Mouse (Mus musculus) liver, adult 2 months (tissue): ENCODE measurements around the gene Ccdc93. TPM values are rescaled to one million over a fixed set of nuclear protein-coding genes. Genes with fewer than 3 reads are reported as not detected.

Experiments used
- DNase-seq: peaks from one replicate; pipeline ENCODE4 v3.0.0-alpha.2; 2011; ENCODE audit warnings: low read depth, low spot score; ENCODE audit errors: extremely low read depth
- H3K27ac ChIP-seq: fragments of 200-500 bp; replicated peaks from 2 replicates; pipeline ENCODE4 v1.5.1; 2012; ENCODE audit warnings: low read depth, mild to moderate bottlenecking, control low read depth, inconsistent platforms, low read length; ENCODE audit not compliant: insufficient read depth
- H3K27me3 ChIP-seq: fragments of 200-500 bp; 2 replicates; pipeline ENCODE4 v1.6.1; 2012; ENCODE audit warnings: mild to moderate bottlenecking, moderate library complexity, low read length, inconsistent platforms; ENCODE audit not compliant: control insufficient read depth, insufficient read depth
- H3K36me3 ChIP-seq: fragments of 200-500 bp; 2 replicates; pipeline ENCODE4 v1.6.1; 2012; ENCODE audit warnings: low read length, inconsistent platforms; ENCODE audit not compliant: control insufficient read depth, insufficient read depth
- H3K4me1 ChIP-seq: fragments of 200-500 bp; 2 replicates; pipeline ENCODE4 v1.6.1; 2011; ENCODE audit warnings: low read length; ENCODE audit not compliant: control insufficient read depth, insufficient read depth
- H3K4me3 ChIP-seq: fragments of 200-500 bp; 2 replicates; pipeline ENCODE4 v1.5.1; 2011; ENCODE audit warnings: low read depth, mild to moderate bottlenecking, control low read depth, low read length, moderate library complexity; ENCODE audit not compliant: insufficient read depth
- H3K79me2 ChIP-seq: fragments of 200-500 bp; 2 replicates; pipeline ENCODE4 v1.6.1; 2012; ENCODE audit warnings: inconsistent platforms, mild to moderate bottlenecking, low read length, moderate library complexity; ENCODE audit not compliant: control insufficient read depth, insufficient read depth
- H3K9ac ChIP-seq: fragments of 200-500 bp; 2 replicates; pipeline ENCODE4 v1.6.1; 2012; ENCODE audit warnings: low read depth, mild to moderate bottlenecking, control low read depth, inconsistent platforms, low read length
- CTCF ChIP-seq: fragments of 200-500 bp; IDR thresholded peaks from 2 replicates; pipeline ENCODE4 v1.5.1; 2011; ENCODE audit warnings: low read depth, low read length, control low read depth
- POLR2A ChIP-seq: fragments of 200-500 bp; IDR thresholded peaks from 2 replicates; pipeline ENCODE4 v1.6.1; 2011; ENCODE audit warnings: low read length, control low read depth; ENCODE audit not compliant: insufficient read depth; ENCODE audit errors: extremely low read depth
- WGBS: fragments of 180-500 bp; shearing (Covaris S2); methylation state at CpG from one replicate; pipeline ENCODE4 v1.1.7; 2018; 5-methylcytosine and 5-hydroxymethylcytosine counted together
- polyA plus RNA-seq: library from polyadenylated mRNA; depleted of rRNA; stranded (reverse); fragments of >200 nt; gene quantifications from 2 replicates; pipeline ENCODE4 v1.2.3, GENCODE M21; 2012; rRNA removed
- total RNA-seq: library from RNA; depleted of rRNA; stranded (reverse); fragments of >200 nt; gene quantifications from 2 replicates; pipeline ENCODE4 v1.2.3, GENCODE M21; 2014; rRNA removed

The Ccdc93 gene
- total and polyA plus RNA-seq, 2 experiments, result 4.5 to 6.9 TPM

- H3K4me1 ChIP-seq, result no peaks in the 10 kb centered on the region
- WGBS, result 58% methylated on average over 2 of the region's 2 CpGs
- no peak for DNase-seq
- H3K79me2 ChIP-seq, result no peaks in the 10 kb centered on the region
- no peak overlapping the region for H3K4me3 ChIP-seq
- no peak for TF ChIP-seq POLR2A
- TF ChIP-seq CTCF, result no peak
- H3K9ac ChIP-seq, result no peak overlapping the region
- H3K27me3 ChIP-seq, result no peaks in the 10 kb centered on the region
- H3K36me3 ChIP-seq, result no peaks in the 10 kb centered on the region
- H3K27ac ChIP-seq, result no peak overlapping the region
Measured at GRCm38 (mm10) chr1:121546844-121547243, 116.0 kb downstream of the Ccdc93 start.

- TF ChIP-seq CTCF, result no peak
- no peak for TF ChIP-seq POLR2A
- Histone ChIP-seq H3K27ac (no peak overlapping the region), H3K9ac (no peak overlapping the region), H3K36me3 (peaks cover 7% of the 10 kb centered on the region; the same call in 1 of the 2 replicates), H3K4me3 (no peak overlapping the region), H3K4me1 (no peaks in the 10 kb centered on the region), H3K27me3 (no peaks in the 10 kb centered on the region), H3K79me2 (no peaks in the 10 kb centered on the region)
- no peak for DNase-seq
- 94% methylated on average over 4 of the region's 4 CpGs for WGBS
Measured at GRCm38 (mm10) chr1:121548667-121549066, 117.8 kb downstream of the Ccdc93 start.

GRCm38 (mm10) chr1:121549456-121549855 lies 118.6 kb downstream of the Ccdc93 start:
- no peak overlapping the region for H3K27ac ChIP-seq
- WGBS, result 79% methylated on average over 4 of the region's 4 CpGs
- H3K79me2 ChIP-seq, result no peaks in the 10 kb centered on the region
- TF ChIP-seq CTCF (peak; percentile 34; the same call in 1 of the 2 replicates), POLR2A (no peak)
- peaks cover 7% of the 10 kb centered on the region; the same call in 1 of the 2 replicates for H3K36me3 ChIP-seq
- DNase-seq, result no peak
- no peak overlapping the region for H3K4me3 ChIP-seq
- no peaks in the 10 kb centered on the region for H3K27me3 ChIP-seq
- H3K4me1 ChIP-seq, result no peaks in the 10 kb centered on the region
- H3K9ac ChIP-seq, result no peak overlapping the region

GRCm38 (mm10) chr1:121550801-121551456 lies 120.1 kb downstream of the Ccdc93 start:
- no peaks in the 10 kb centered on the region for H3K79me2 ChIP-seq
- DNase-seq, result no peak
- no peak overlapping the region for H3K9ac ChIP-seq
- peaks cover 19% of the 10 kb centered on the region for H3K36me3 ChIP-seq
- H3K27ac ChIP-seq, result no peak overlapping the region
- H3K27me3 ChIP-seq, result no peaks in the 10 kb centered on the region
- WGBS, result 87% methylated on average over 16 of the region's 16 CpGs
- no peak for TF ChIP-seq CTCF
- no peak for TF ChIP-seq POLR2A
- H3K4me3 ChIP-seq, result no peak overlapping the region
- no peaks in the 10 kb centered on the region for H3K4me1 ChIP-seq

GRCm38 (mm10) chr1:121551457-121551835 lies 120.6 kb downstream of the Ccdc93 start:
- Histone ChIP-seq H3K79me2 (no peaks in the 10 kb centered on the region), H3K9ac (no peak overlapping the region), H3K4me1 (no peaks in the 10 kb centered on the region), H3K4me3 (no peak overlapping the region), H3K27ac (no peak overlapping the region), H3K36me3 (peaks cover 23% of the 10 kb centered on the region), H3K27me3 (no peaks in the 10 kb centered on the region)
- no peak for TF ChIP-seq POLR2A
- no peak for TF ChIP-seq CTCF
- 85% methylated on average over 7 of the region's 7 CpGs for WGBS
- DNase-seq, result no peak

Other genes with a start within 250 kb of the Ccdc93 start
- gene Insig2, start 98.5 kb upstream of the Ccdc93 start, total RNA-seq, result 178 and 228 TPM in 2 replicates
- 166 and 243 TPM in 2 replicates for gene Insig2, start 98.5 kb upstream of the Ccdc93 start, polyA plus RNA-seq
- not detected in 2 replicates for gene Htr5b, start 97.4 kb downstream of the Ccdc93 start, total RNA-seq
- not detected in 2 replicates for gene Htr5b, start 97.4 kb downstream of the Ccdc93 start, polyA plus RNA-seq
- gene Ddx18, start 136.9 kb downstream of the Ccdc93 start, total RNA-seq, result 11.9 and 13.6 TPM in 2 replicates
- 14.5 and 18.2 TPM in 2 replicates for gene Ddx18, start 136.9 kb downstream of the Ccdc93 start, polyA plus RNA-seq